Mouse (Mus musculus) embryonic facial prominence, embryonic 10.5 days (tissue): ENCODE measurements at regions not wholly inside any gene's neighbourhood (a gene's known extent, or its start where the extent isn't known, plus 50 kb on each side); places are given as distances from the start of the nearest gene placed in this dataset.

Source experiments
- DNase-seq: peaks from one replicate; pipeline ENCODE4 v3.0.0-alpha.2; 2017; ENCODE audit warnings: low spot score
- H3K27ac ChIP-seq: fragments of 300-500 bp; sonication (generic); replicated peaks from 2 replicates; pipeline ENCODE4 v1.5.1; 2016; ENCODE audit warnings: mild to moderate bottlenecking
- H3K27me3 ChIP-seq: fragments of 300-500 bp; sonication (generic); replicated peaks from 2 replicates; pipeline ENCODE4 v1.6.1; 2016; ENCODE audit warnings: low read depth, mild to moderate bottlenecking; ENCODE audit not compliant: poor library complexity, severe bottlenecking
- H3K36me3 ChIP-seq: fragments of 300-500 bp; sonication (generic); replicated peaks from 2 replicates; pipeline ENCODE4 v1.6.1; 2016; ENCODE audit warnings: mild to moderate bottlenecking, moderate library complexity
- H3K4me1 ChIP-seq: fragments of 300-500 bp; sonication (generic); 2 replicates; pipeline ENCODE4 v1.6.1; 2016
- H3K4me3 ChIP-seq: fragments of 300-500 bp; sonication (generic); 2 replicates; pipeline ENCODE4 v1.5.1; 2016; ENCODE audit warnings: mild to moderate bottlenecking, moderate library complexity
- H3K9me3 ChIP-seq: fragments of 300-500 bp; sonication (generic); 2 replicates; pipeline ENCODE4 v1.6.1; 2016; ENCODE audit warnings: mild to moderate bottlenecking
- WGBS: fragments of 180-500 bp; shearing (Covaris S2); methylation state at CpG from one replicate; pipeline ENCODE4 v1.1.7; 2016; 5-methylcytosine and 5-hydroxymethylcytosine counted together

GRCm38 (mm10) chr4:87451251-87451650, 221.0 kb upstream of the Slc24a2 start:
- DNase-seq, result no peak
- Histone ChIP-seq H3K9me3 (no peaks in the 10 kb centered on the region), H3K4me3 (no peak overlapping the region), H3K4me1 (peaks cover 5% of the 10 kb centered on the region; the same call in 1 of the 2 replicates), H3K27ac (no peak overlapping the region), H3K27me3 (no peaks in the 10 kb centered on the region), H3K36me3 (no peaks in the 10 kb centered on the region)
- WGBS, result 78% methylated on average over 5 of the region's 5 CpGs

GRCm38 (mm10) chr4:87448338-87448737, 218.1 kb upstream of the Slc24a2 start:
- no peak overlapping the region for H3K4me3 ChIP-seq
- 84% methylated on average over 4 of the region's 4 CpGs for WGBS
- H3K27me3 ChIP-seq, result no peaks in the 10 kb centered on the region
- no peak for DNase-seq
- no peak overlapping the region for H3K27ac ChIP-seq
- H3K9me3 ChIP-seq, result no peaks in the 10 kb centered on the region
- H3K4me1 ChIP-seq, result peaks cover 5% of the 10 kb centered on the region; the same call in 1 of the 2 replicates
- no peaks in the 10 kb centered on the region for H3K36me3 ChIP-seq

DNA sequence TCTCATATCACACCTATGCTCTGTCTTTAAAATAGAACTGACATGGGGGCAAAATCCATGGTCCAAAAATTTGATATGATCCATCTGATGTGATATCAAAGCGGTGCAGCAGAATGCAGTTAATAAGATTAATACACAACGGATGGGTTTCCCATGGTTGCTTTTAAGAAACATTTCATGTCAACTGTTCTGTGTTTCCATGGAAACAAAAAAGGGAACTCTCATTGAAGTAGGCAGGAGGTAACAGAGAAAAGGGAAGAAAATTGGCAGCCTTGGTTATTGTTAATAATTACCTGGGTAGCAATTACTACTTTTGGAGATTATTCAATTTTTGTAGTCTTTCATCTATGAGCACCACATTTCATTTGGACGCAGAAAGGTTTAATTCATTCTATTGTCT, 216.6 kb upstream of the Slc24a2 start:
- Histone ChIP-seq H3K9me3 (no peaks in the 10 kb centered on the region), H3K36me3 (no peaks in the 10 kb centered on the region), H3K4me1 (peaks cover 5% of the 10 kb centered on the region; the same call in 1 of the 2 replicates), H3K4me3 (no peak overlapping the region), H3K27me3 (no peaks in the 10 kb centered on the region), H3K27ac (no peak overlapping the region)
- no peak for DNase-seq
- WGBS, result 88% methylated on average over 3 of the region's 3 CpGs

- 80% methylated on average over 4 of the region's 4 CpGs for WGBS
- Histone ChIP-seq H3K27me3 (no peaks in the 10 kb centered on the region), H3K4me3 (no peak overlapping the region), H3K27ac (no peak overlapping the region), H3K36me3 (no peaks in the 10 kb centered on the region), H3K4me1 (no peaks in the 10 kb centered on the region), H3K9me3 (no peaks in the 10 kb centered on the region)
- DNase-seq, result no peak
Measured at GRCm38 (mm10) chr4:87434136-87434535, 203.9 kb upstream of the Slc24a2 start.

GRCm38 (mm10) chr4:87428374-87428773, 198.1 kb upstream of the Slc24a2 start:
- 80% methylated on average over 3 of the region's 3 CpGs for WGBS

GRCm38 (mm10) chr4:87424066-87424465, 193.8 kb upstream of the Slc24a2 start:
- Histone ChIP-seq H3K27me3 (no peaks in the 10 kb centered on the region), H3K4me1 (peaks cover 10% of the 10 kb centered on the region), H3K27ac (no peak overlapping the region), H3K4me3 (no peak overlapping the region), H3K36me3 (no peaks in the 10 kb centered on the region), H3K9me3 (no peaks in the 10 kb centered on the region)
- WGBS, result 85% methylated on average over 1 of the region's 1 CpGs
- no peak for DNase-seq

More at GRCm38 (mm10) chr4:87428374-87428773, 198.1 kb upstream of the Slc24a2 start:
- Histone ChIP-seq H3K4me3 (no peak overlapping the region), H3K9me3 (no peaks in the 10 kb centered on the region), H3K27me3 (no peaks in the 10 kb centered on the region), H3K4me1 (no peaks in the 10 kb centered on the region), H3K27ac (no peak overlapping the region), H3K36me3 (no peaks in the 10 kb centered on the region)
- no peak for DNase-seq

- no peak overlapping the region for H3K27ac ChIP-seq
- peaks cover 10% of the 10 kb centered on the region for H3K4me1 ChIP-seq
- H3K4me3 ChIP-seq, result no peak overlapping the region
- H3K36me3 ChIP-seq, result no peaks in the 10 kb centered on the region
- no peaks in the 10 kb centered on the region for H3K27me3 ChIP-seq
- no peak for DNase-seq
- no peaks in the 10 kb centered on the region for H3K9me3 ChIP-seq
- WGBS, result 55% methylated on average over 6 of the region's 6 CpGs
Measured at GRCm38 (mm10) chr4:87422588-87422987, 192.3 kb upstream of the Slc24a2 start.

- DNase-seq, result no peak
- WGBS, result 67% methylated on average over 6 of the region's 6 CpGs
- Histone ChIP-seq H3K36me3 (no peaks in the 10 kb centered on the region), H3K4me1 (peaks cover 25% of the 10 kb centered on the region), H3K4me3 (no peak overlapping the region), H3K27me3 (no peaks in the 10 kb centered on the region), H3K27ac (peak overlapping the region; percentile 35; the same call in 1 of the 2 replicates), H3K9me3 (no peaks in the 10 kb centered on the region)
Measured at GRCm38 (mm10) chr4:87403354-87403753, 173.1 kb upstream of the Slc24a2 start.

DNA sequence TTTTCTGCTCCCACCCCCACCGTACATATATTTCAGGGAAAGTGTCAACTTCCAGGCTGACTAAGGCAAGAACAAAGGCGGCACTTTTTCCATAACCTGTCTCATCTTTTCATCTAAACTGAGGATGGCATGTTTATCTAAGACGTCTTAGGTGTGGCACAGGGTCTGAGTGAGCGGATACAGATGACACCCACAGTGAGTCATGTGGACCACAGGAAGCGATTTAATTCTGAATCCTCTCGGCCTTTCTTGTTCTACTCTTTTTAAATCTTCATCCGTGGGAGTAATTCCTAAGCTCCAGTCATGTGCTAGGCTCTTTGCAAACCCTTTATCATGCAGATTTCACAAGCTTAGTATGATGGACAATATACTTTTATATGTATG, 171.9 kb upstream of the Slc24a2 start:
- no peaks in the 10 kb centered on the region for H3K27me3 ChIP-seq
- H3K4me3 ChIP-seq, result no peak overlapping the region
- no peak for DNase-seq
- peaks cover 25% of the 10 kb centered on the region for H3K4me1 ChIP-seq
- H3K27ac ChIP-seq, result 0 out of 2 replicates have a peak overlapping the region, but pooled peaks have one; percentile 44
- 75% methylated on average over 7 of the region's 7 CpGs for WGBS
- no peaks in the 10 kb centered on the region for H3K36me3 ChIP-seq
- no peaks in the 10 kb centered on the region for H3K9me3 ChIP-seq

GRCm38 (mm10) chr4:87401316-87402172, 171.3 kb upstream of the Slc24a2 start:
- peak overlapping the region; percentile 44 for H3K27ac ChIP-seq
- peak; percentile 47 for DNase-seq

DNA sequence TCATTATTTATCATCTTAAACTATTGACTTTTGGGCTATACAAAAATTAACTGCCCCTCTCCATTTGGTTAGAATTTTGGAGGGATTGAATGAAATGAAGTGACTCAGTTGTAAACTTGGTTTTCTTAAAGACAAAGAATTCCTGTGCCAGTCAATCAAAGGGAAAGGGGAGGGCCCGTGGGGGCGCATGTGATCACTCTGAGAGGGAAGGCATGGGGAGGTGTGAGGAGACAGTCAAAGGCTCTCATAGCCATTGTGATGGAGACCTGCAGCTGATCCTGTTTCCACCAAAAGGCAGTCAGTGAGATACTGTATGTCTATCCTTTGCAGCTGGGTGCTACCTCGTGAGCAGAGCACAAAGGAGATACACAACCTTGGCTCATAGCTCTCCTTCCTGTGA, 156.6 kb upstream of the Slc24a2 start:
- WGBS, result 87% methylated on average over 3 of the region's 3 CpGs
- Histone ChIP-seq H3K27ac (no peak overlapping the region), H3K36me3 (no peaks in the 10 kb centered on the region), H3K9me3 (no peaks in the 10 kb centered on the region), H3K4me3 (no peak overlapping the region), H3K4me1 (peaks cover 12% of the 10 kb centered on the region), H3K27me3 (0 out of 2 replicates have a peak, but pooled peaks cover 4% of the 10 kb centered on the region)
- DNase-seq, result no peak

More at GRCm38 (mm10) chr4:87401316-87402172, 171.3 kb upstream of the Slc24a2 start:
- Histone ChIP-seq H3K36me3 (no peaks in the 10 kb centered on the region), H3K4me1 (peaks cover 25% of the 10 kb centered on the region), H3K9me3 (no peaks in the 10 kb centered on the region), H3K4me3 (no peak overlapping the region), H3K27me3 (no peaks in the 10 kb centered on the region)
- WGBS, result 61% methylated on average over 20 of the region's 20 CpGs

DNA sequence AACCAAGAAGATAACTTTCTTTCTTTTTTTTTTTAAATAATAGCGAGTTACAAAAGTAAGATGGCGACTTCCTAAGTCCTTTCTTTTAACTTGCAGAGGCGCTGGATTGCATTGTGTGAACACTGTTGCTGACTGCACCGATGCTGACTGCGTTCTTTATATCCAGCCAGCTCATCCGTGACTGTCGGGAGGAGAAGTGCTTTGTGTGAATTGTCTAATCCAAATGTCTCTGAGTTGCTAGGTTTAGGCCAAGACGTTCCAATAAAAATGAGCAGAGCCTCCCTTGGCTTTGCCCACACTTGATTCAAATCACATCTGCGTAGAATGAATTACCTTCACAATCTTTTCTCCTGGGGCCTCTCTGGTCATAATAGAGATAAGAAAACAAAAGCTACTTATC, 156.0 kb upstream of the Slc24a2 start:
- no peak for DNase-seq
- Histone ChIP-seq H3K4me1 (peaks cover 12% of the 10 kb centered on the region), H3K27me3 (0 out of 2 replicates have a peak, but pooled peaks cover 4% of the 10 kb centered on the region), H3K9me3 (no peaks in the 10 kb centered on the region), H3K4me3 (no peak overlapping the region), H3K27ac (no peak overlapping the region), H3K36me3 (no peaks in the 10 kb centered on the region)
- WGBS, result 59% methylated on average over 9 of the region's 9 CpGs

DNA sequence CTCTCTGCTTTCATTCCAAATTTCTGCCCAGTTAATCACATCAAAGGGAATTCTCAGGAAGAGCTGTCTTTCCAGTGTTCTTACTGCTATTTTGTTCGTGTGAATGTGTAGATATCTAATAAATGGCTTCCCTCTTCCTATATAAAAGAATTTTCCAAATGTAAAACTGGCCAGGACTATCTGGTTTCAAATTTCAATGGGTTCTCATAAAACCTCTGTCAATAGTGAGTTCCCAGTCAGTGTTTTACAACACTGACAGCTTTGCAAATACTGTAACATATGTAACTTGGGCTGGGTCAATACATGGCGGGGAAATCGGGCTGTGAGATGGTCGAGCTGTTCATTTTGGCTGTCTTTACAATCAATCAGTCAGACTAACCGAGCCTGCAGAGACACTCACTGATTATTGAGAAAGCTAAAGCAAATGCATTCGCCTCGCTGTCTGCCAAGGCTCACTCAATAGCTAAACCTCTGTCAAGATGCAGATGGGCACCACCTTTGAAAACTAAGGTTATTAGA, 155.0 kb upstream of the Slc24a2 start:
- 67% methylated on average over 7 of the region's 7 CpGs for WGBS
- H3K4me3 ChIP-seq, result no peak overlapping the region
- H3K27ac ChIP-seq, result no peak overlapping the region
- 0 out of 2 replicates have a peak, but pooled peaks cover 4% of the 10 kb centered on the region for H3K27me3 ChIP-seq
- H3K36me3 ChIP-seq, result no peaks in the 10 kb centered on the region
- DNase-seq, result no peak
- no peaks in the 10 kb centered on the region for H3K9me3 ChIP-seq
- peaks cover 12% of the 10 kb centered on the region for H3K4me1 ChIP-seq
